9 mouse cellular contexts compared by ENCODE assay signal in the genomic region with DNA sequence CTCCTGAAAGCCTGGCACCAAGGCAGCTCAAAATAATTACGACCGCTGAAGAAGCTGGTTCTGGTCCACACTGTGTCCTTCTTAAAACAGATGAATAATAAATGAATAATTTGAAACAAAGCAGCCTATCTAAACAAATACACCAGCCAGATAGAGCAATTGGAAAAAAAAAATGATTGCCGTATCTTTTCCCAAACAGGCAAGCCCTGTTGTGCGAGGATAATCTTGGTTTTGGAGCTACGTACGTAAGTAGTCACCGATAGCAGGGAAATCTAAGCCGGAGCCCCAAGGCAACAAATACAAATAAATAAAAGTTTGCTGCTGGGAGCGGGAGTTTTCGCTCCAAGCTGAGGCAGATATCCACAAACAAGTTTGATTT. TPM values are rescaled to one million over a fixed set of nuclear protein-coding genes. Genes with fewer than 3 reads are reported as not detected.
DNase-seq lines count a peak whose midpoint lies in the region; ATAC-seq and TF ChIP-seq lines count a peak whose summit lies in the region.
"Had no signal": no experiment of that assay in that cellular context is flagged by ENCODE, and none has a peak within 500 bp of the region (broad histone marks: within the 10 kb centered on the region; RNA-seq: fewer than 3 reads in every experiment).

No protein-coding gene starts in this region.

- no peak for TF ChIP-seq CTCF in bone marrow macrophage, adult 2 months (IDR thresholded peaks at IDR 0.05; ENCODE audit: low read depth, low read length)

- H3K36me3 ChIP-seq in heart, embryonic 11.5 days (ENCODE audit: control insufficient read depth, insufficient read depth, low read length), result no peaks in the 10 kb centered on the region
- no peaks in the 10 kb centered on the region for H3K36me3 ChIP-seq in hindbrain, embryonic 12.5 days

- H3K4me3 ChIP-seq in heart, embryonic 11.5 days (ENCODE audit: low read depth, low read length), result peak overlapping the region; percentile 55
- H3K4me3 ChIP-seq in bone marrow macrophage, adult 2 months (ENCODE audit: insufficient read depth, low read length), result 0 out of 2 replicates have a peak overlapping the region, but pooled peaks have one; percentile 34
- peak overlapping the region; percentile 38 for H3K4me3 ChIP-seq in hindbrain, embryonic 12.5 days

- no peak for ATAC-seq in heart, embryonic 11.5 days (replicated peaks; ENCODE audit: insufficient number of reproducible peaks, low FRiP score, low TSS enrichment)
- ATAC-seq in hindbrain, embryonic 12.5 days (ENCODE audit: low FRiP score), result no peak
- peak; percentile 66 for ATAC-seq in megakaryocyte progenitor cell, adult 5-6 weeks (replicated peaks; ENCODE audit: poor library complexity)

- DNase-seq in heart, adult 9 months (ENCODE audit: low spot score in 2 of 2), result no peak
- no peak for DNase-seq in layer of hippocampus, adult 18-20 months (ENCODE audit: low spot score in 2 of 2)
- DNase-seq in frontal cortex, adult 2 months (ENCODE audit: extremely low spot score in 1 of 2, low spot score in 1 of 2), result no peak
- DNase-seq in thymus, postnatal 0 days (ENCODE audit: low spot score), result no peak

- peaks cover 6% of the 10 kb centered on the region for H3K4me1 ChIP-seq in heart, embryonic 11.5 days (ENCODE audit: control insufficient read depth, insufficient read depth, low read length)
- H3K4me1 ChIP-seq in bone marrow macrophage, adult 2 months (ENCODE audit: control insufficient read depth, insufficient read depth, low read length), result 0 out of 2 replicates have a peak, but pooled peaks cover 2% of the 10 kb centered on the region
- peaks cover 13% of the 10 kb centered on the region; the same call in 1 of the 2 replicates for H3K4me1 ChIP-seq in hindbrain, embryonic 12.5 days

- no peak for TF ChIP-seq POLR2A in bone marrow macrophage, adult 2 months (IDR thresholded peaks at IDR 0.05; ENCODE audit: borderline replicate concordance, low read depth, low read length)

- peaks cover 21% of the 10 kb centered on the region for H3K27me3 ChIP-seq in heart, embryonic 11.5 days (ENCODE audit: control insufficient read depth, insufficient read depth, low read length)
- H3K27me3 ChIP-seq in hindbrain, embryonic 12.5 days, result peaks cover 32% of the 10 kb centered on the region

- H3K4me2 ChIP-seq in heart, embryonic 11.5 days, result peak overlapping the region; percentile 94
- peak overlapping the region; percentile 58 for H3K4me2 ChIP-seq in hindbrain, embryonic 12.5 days (replicated peaks)

- peak overlapping the region; percentile 16; the same call in 1 of the 2 replicates for H3K9ac ChIP-seq in heart, embryonic 11.5 days (ENCODE audit: low read depth, low read length)
- no peak overlapping the region for H3K9ac ChIP-seq in hindbrain, embryonic 12.5 days

- H3K9me3 ChIP-seq in heart, embryonic 11.5 days (replicated peaks; ENCODE audit: control insufficient read depth, low read length), result 0 out of 2 replicates have a peak, but pooled peaks cover 2% of the 10 kb centered on the region
- H3K9me3 ChIP-seq in hindbrain, embryonic 12.5 days (replicated peaks), result no peaks in the 10 kb centered on the region

- 14% methylated on average over 10 of the region's 10 CpGs for WGBS in heart, embryonic 11.5 days (ENCODE audit: insufficient replicate concordance)
- 18% methylated on average over 10 of the region's 10 CpGs for WGBS in hindbrain, embryonic 12.5 days

- no peak overlapping the region for H3K27ac ChIP-seq in heart, embryonic 11.5 days (ENCODE audit: low read depth, low read length)
- no peak overlapping the region for H3K27ac ChIP-seq in bone marrow macrophage, adult 2 months (ENCODE audit: insufficient read depth, low read depth, low read length)
- no peak overlapping the region for H3K27ac ChIP-seq in hindbrain, embryonic 12.5 days

RNA-seq across cellular contexts. Expression of a gene that starts 0.8 kb away (rescaled TPM):
- 2.3 TPM in 2 replicates for polyA plus RNA-seq in heart, embryonic 11.5 days (2014; fragmentation: Nextera tagmentation; extraction: Ambion mirVana)
- polyA plus RNA-seq in bone marrow macrophage, adult 2 months (2012; ENCODE audit: insufficient read depth, insufficient read length, missing spikeins), result 0.36 TPM in 1 of 2 replicates, not detected in the other
- polyA plus RNA-seq in hindbrain, embryonic 12.5 days (2016; fragmentation: Nextera tagmentation; extraction: Ambion mirVana), result 0.83 and 3.5 TPM in 2 replicates
- total RNA-seq in megakaryocyte progenitor cell, adult 5-6 weeks (2015), result 1.8 and 2.9 TPM in 2 replicates
- 3.2 and 4.6 TPM in 2 replicates for total RNA-seq in megakaryocyte progenitor cell, adult 5-6 weeks (2017)
- total RNA-seq in layer of hippocampus, adult 18-20 months (2021), result 1 to 10 TPM; 2.3 to 2.7 TPM
- 0.20 and 0.29 TPM in 2 replicates for polyA plus RNA-seq in frontal cortex, adult 2 months (2012; rRNA removed)
- 7.7 and 9.3 TPM in 2 replicates for polyA plus RNA-seq in thymus, postnatal 0 days (2015; fragmentation: Nextera tagmentation; extraction: Ambion mirVana)
- polyA plus RNA-seq: C2C12 had no signal
